In genomic region chr16:86124182-86124581, GRCm38 (mm10) we compare ENCODE assay signal across 23 mouse cellular contexts.
"Had no signal": no experiment of that assay in that cellular context is flagged by ENCODE, and none has a peak within 500 bp of the region (broad histone marks: within the 10 kb centered on the region; RNA-seq: fewer than 3 reads in every experiment).

No protein-coding gene starts in this region.

- H3K4me3 ChIP-seq: gastrocnemius, adult 2 months; heart, adult 2 months; hindbrain, embryonic 13.5 days; hindbrain, embryonic 15.5 days; limb, embryonic 13.5 days; limb, embryonic 15.5 days; liver, embryonic 12.5 days had no signal

- H3K27me3 ChIP-seq: hindbrain, embryonic 13.5 days; hindbrain, embryonic 15.5 days; limb, embryonic 13.5 days; limb, embryonic 15.5 days; liver, embryonic 12.5 days had no signal

- DNase-seq: gastrocnemius, adult 2 months; gastrocnemius, postnatal 10 days; gastrocnemius, postnatal 25 days; heart, adult 11 months; heart, adult 2 months; heart, postnatal 14 days; heart, postnatal 36 days; kidney, adult 11 months; kidney, adult 2 months; kidney, adult 9 months; kidney, postnatal 10 days; kidney, postnatal 25 days; layer of hippocampus, adult 9-11 months; layer of hippocampus, postnatal 36 days; left cerebral cortex, postnatal 4 days had no signal

- H3K36me3 ChIP-seq: hindbrain, embryonic 13.5 days; hindbrain, embryonic 15.5 days; limb, embryonic 13.5 days; limb, embryonic 15.5 days; liver, embryonic 12.5 days had no signal

- H3K4me2 ChIP-seq: hindbrain, embryonic 13.5 days; hindbrain, embryonic 15.5 days; limb, embryonic 13.5 days; limb, embryonic 15.5 days; liver, embryonic 12.5 days had no signal

- H3K9ac ChIP-seq: hindbrain, embryonic 13.5 days; hindbrain, embryonic 15.5 days; limb, embryonic 13.5 days; limb, embryonic 15.5 days; liver, embryonic 12.5 days; liver, embryonic 14.5 days had no signal

- H3K9me3 ChIP-seq: hindbrain, embryonic 13.5 days; hindbrain, embryonic 15.5 days; limb, embryonic 13.5 days; limb, embryonic 15.5 days; liver, embryonic 12.5 days had no signal

- H3K4me1 ChIP-seq: hindbrain, embryonic 13.5 days; hindbrain, embryonic 15.5 days; liver, embryonic 12.5 days had no signal

- H3K27ac ChIP-seq: gastrocnemius, adult 2 months; heart, adult 2 months; hindbrain, embryonic 13.5 days; hindbrain, embryonic 15.5 days; hindbrain, postnatal 0 days; limb, embryonic 13.5 days; liver, embryonic 12.5 days; liver, embryonic 14.5 days had no signal

- ATAC-seq: hindbrain, postnatal 0 days; intestine, embryonic 16.5 days; liver, embryonic 12.5 days had no signal
